Mouse (Mus musculus) cerebellum, postnatal 14 days (tissue): Measurements from ENCODE around the gene Vrk1.
A peak's percentile ranks its signal among the peaks of the same experiment; 100 is the strongest.

Experiments used
- DNase-seq, 2 experiments: peaks; one replicate each; pipeline ENCODE4 v3.0.0; 2021; ENCODE audit warnings: mixed read lengths in 2 of 2

The Vrk1 gene

GRCm38 (mm10) chr12:106001775-106002174, 8.3 kb upstream of the Vrk1 start:
- DNase-seq, result peak in 1 of 2 experiments; percentile 36

DNA sequence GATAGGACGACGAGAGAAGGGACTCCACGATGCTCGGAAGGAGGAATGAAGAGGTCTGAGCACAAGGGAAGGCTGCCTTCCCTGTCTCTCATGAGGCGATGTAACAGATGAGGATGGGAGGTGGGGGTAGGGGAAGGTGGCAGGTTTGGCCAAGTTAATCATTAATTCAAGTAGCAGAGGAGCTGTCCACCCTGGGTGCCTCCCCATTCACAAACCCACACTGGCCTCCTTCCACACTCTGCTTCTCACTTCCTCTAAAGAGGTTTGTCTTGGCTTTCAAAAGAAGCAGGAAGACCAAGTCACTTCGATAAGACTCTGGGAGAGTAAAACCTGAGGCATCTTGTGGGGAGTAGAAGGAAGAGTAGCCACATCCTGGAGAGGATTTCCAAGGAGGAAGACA, 5.3 kb upstream of the Vrk1 start:
- no peak for DNase-seq

GRCm38 (mm10) chr12:106006218-106006617, 3.8 kb upstream of the Vrk1 start:
- no peak for DNase-seq

GRCm38 (mm10) chr12:106008348-106009050, 1.5 kb upstream of the Vrk1 start:
- no peak for DNase-seq

DNA sequence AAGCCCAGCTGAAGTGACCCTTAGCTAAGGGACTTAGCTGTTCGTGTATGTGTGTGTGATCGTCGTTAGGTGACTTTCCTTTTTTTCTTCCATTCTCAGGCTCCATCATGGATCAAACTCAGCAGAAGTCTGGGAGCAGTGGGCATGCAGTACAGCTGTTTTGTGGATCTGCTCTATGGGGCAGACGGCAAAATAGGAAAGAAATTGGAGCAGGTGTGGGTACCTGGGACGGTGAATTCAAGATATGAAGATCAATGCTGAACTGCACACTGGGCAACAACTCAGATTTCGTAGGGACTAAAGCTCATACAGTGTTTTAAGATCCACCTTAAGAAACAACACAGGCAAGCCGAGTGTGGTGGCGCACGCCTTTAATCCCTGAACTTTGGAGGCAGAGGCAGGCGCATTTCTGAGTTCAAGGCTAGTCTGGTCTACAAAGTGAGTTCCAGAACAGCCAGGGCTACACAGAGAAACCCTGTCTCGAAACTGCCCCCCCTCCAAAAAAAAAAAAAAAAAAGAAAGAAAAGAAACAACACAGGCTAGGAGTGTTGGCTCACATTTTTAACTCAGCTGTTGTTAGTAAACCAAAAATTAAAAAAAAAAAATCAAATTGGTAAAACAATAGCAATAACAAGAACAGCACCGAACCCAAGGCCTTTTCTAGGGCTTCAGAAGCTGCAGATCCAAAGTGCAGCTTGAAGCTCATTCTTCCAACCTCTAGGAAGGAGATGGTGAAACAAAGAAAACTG, 732 bp upstream of the Vrk1 start:
- no peak for DNase-seq

- no peak for DNase-seq
These were observed 2.1 kb downstream of the Vrk1 start for GRCm38 (mm10) chr12:106012161-106012560.

GRCm38 (mm10) chr12:106016265-106017012, 6.4 kb downstream of the Vrk1 start:
- DNase-seq, result no peak

DNA sequence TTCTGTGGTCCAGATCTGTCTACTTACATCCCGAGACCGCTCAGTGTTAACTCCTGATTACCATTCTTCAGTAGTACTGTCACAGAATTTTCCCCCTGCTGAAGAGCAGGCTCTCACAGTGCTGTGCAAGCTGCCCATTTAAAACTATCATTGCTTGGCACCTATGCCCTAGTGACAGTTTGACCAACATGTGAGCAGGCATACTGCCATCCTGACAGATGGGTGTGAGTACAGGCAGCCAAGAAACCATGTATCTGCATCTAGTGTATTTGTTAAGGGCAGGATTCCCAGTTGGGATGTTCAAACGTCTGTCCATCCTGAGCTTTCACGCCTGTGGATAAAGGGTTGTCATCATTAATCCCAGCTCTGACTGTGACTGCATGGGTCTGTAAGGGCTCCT, 10.0 kb downstream of the Vrk1 start:
- DNase-seq, result peak; percentile 95 to 98

DNA sequence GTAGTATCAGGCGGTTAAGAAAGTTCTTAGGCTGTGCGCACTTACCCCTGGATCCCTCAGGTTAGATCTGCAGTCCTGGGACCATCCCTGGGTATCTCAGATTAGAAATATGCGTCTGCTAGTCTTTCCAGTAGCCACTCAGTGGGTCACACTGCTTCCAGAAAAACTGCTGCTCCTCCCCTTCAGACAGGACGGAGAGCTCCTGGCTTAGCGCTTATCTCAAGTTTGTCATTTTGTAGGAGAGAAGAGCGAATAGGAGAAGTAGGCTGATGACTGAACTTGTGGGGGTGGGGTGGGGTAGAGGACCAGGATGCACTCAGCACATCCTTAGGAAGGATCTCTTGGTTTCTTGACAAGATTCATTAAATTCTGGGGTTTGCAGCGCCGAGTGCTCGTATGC, 13.6 kb downstream of the Vrk1 start:
- DNase-seq, result no peak

GRCm38 (mm10) chr12:106025416-106025815, 15.4 kb downstream of the Vrk1 start:
- DNase-seq, result no peak

- DNase-seq, result no peak
These were observed 16.5 kb downstream of the Vrk1 start for GRCm38 (mm10) chr12:106026385-106027134.

- DNase-seq, result no peak
These were observed 17.3 kb downstream of the Vrk1 start for GRCm38 (mm10) chr12:106027372-106027771.

DNA sequence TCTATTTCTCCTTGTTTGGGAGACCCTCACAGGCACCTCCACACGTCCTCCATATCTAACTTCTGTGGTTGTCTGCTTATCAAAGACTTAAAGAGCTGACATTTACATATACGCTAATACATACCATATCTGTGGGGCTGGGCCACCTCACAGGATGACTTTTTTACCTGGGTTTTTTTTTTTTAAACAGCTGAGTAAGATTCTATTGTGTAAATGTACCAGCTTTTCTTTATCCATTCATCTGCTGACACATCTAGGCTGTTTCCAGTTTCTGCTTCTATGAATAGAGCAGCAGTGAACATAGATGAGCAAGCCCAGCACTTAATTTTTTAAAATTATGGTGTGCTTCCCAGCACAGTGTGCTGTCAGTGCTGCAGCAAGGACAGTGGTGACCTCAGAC, 19.6 kb downstream of the Vrk1 start:
- no peak for DNase-seq

DNA sequence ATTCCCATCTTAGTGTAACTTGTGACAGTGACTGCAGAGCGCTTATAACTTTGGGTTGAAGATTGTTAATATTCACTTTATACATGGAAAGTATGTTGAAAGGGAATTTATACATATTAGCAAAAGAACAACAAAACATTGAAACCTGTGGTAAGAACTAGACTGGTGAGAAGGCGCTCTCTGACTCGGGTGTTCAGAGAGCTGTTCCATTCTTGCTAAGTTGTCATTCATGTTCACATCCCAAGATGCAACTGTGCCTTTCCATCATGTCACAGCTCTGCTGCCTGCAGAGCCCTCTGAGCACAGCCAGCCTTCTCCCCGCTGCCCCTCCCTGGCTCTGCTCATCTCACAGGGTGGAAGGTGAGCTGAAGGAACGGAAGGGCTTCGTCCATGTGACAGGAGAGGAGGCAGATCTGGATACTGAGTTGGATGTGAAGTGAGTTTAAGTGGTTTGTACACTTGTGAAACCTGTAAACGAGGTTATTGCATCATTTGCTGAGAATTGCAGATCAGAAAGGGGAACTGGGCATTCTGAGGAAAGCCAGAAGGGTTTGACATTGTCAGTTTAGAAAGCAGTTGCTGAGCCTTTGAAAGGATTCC, 20.2 kb downstream of the Vrk1 start:
- DNase-seq, result no peak

- no peak for DNase-seq
These were observed 20.8 kb downstream of the Vrk1 start for GRCm38 (mm10) chr12:106030796-106031195.

- DNase-seq, result no peak
These were observed 21.9 kb downstream of the Vrk1 start for GRCm38 (mm10) chr12:106031916-106032315.

- no peak for DNase-seq
These were observed 22.3 kb downstream of the Vrk1 start for GRCm38 (mm10) chr12:106032361-106032760.

DNA sequence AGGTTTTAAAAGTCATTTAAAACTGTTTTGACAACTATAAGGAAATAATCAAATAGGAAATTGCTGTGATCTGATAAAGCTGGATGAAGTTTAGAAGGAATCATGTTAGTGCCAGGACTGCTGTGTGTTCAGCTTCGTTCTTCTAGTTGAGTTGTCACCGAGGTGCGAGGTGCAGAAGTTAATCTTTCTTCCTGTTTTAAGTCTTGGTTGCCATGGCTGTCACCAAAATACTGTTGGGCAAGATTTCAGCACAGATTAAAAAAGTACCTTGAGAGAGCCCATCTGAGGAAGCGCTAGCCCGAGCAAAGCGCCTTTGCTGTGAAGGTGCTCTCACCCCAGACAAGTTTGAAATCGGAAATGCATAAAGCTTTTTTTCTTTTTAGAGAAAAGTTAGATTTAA, 24.2 kb downstream of the Vrk1 start:
- DNase-seq, result no peak

GRCm38 (mm10) chr12:106034761-106035160, 24.7 kb downstream of the Vrk1 start:
- DNase-seq, result no peak

DNA sequence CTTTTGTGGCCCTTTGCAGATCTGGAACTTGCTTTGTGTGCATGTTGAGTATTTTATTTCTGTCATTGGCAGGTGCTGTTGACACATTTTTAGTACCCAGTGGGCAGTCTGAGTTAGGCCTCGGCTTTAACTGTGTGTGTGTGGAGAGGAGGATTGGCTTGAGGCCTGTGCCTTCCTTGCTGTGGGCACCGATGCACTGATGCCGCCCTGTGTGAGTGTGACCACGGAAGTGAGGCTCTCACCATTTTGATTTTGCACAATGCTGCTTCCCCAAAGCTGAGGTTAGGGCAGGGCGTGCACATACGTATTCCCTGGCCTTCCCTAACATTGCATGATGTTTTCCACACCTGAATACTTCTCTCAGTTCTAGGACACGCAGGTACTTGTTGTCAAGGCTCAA, 30.2 kb downstream of the Vrk1 start:
- no peak for DNase-seq

GRCm38 (mm10) chr12:106046143-106046795, 36.2 kb downstream of the Vrk1 start:
- no peak for DNase-seq

DNA sequence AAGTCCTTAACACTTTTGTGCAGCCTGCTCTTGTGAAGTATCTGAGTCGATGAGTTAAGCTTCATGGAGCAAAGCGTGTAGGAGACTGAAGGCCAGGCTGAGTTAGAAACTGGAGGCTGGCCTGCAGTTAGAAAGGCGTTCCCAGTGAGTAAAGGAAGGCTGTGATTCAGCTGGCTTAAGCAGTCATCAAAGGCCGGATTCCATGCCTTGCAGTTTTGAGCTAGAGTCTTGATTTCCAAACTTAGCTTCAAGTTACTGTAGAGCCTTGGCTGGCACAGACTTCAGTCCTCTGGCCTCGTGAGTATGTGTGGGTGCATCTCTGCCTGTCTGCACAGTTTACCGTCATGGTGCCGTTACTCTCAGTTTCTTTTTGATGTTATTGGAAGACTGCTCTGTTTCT, 42.2 kb downstream of the Vrk1 start:
- DNase-seq, result no peak
